Mouse (Mus musculus) heart, adult 9 months (tissue): ENCODE results near the gene Kif27.

Experiments
- DNase-seq, 2 experiments: peaks; one replicate each; pipeline ENCODE4 v3.0.0; 2022; ENCODE audit warnings: low spot score in 2 of 2

The Kif27 gene

DNA sequence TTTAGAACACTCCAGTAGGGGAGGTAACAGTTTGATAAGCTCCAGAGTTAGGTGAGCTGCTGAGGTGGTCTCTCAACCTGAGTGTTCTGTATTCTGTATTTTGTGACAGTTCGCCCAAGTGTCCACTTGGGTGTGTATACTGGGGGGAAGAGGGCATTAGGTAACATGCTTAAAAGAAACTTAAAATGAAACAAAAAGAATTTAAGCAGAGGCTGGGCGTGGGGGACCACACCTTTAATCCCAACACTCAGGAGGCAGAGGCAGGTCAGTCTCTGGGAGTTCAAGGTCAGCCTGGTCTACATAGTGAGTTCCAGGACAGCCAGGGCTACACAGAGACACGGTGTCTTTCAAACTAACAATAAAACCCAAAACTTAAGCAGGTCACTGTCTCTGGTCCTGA, 78.4 kb downstream of the Kif27 start:
- no peak for DNase-seq

DNA sequence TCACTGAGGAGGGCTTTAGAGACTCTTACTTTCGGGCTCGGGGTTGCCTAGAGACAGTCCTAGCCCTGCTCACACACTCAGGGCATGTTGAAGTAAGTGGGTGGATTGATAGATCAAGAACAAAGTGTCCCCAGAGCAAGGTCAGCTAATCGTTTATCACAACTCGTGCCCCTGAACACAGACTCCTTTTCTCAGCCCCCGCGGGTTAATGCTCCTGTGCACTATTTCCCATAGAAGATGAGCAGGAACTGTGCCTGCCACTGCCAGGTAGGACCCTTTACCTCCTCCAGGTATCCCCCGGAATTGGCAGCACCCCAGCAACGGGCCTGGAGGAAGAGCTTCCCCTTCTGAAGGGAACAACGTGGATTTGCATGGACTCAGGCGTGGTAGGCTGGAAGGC, 82.7 kb downstream of the Kif27 start:
- DNase-seq, result no peak

DNA sequence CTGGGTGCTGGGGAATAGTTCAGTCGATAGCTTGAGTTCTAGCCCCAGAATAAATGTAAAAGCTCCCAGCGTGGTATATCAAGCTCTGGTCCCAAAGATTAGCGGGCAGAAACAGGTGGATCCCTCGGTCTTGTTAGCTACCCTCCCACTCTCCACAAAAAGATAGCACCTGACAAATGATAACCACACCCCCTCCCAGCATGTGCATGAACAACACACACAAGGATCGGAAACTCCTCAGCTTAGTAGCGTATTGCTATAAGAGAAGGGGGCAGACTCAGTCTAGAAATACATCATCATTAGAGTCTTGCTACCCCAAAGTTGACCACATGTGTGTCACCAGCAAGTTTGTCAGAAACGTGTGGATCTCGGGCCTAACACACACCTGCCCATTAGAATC, 83.3 kb downstream of the Kif27 start, which contains the start of gene Gkap1:
TSS of gene Gkap1 (minus strand) at position 101 of the 400 bp plus-strand sequence.
- DNase-seq, result no peak

DNA sequence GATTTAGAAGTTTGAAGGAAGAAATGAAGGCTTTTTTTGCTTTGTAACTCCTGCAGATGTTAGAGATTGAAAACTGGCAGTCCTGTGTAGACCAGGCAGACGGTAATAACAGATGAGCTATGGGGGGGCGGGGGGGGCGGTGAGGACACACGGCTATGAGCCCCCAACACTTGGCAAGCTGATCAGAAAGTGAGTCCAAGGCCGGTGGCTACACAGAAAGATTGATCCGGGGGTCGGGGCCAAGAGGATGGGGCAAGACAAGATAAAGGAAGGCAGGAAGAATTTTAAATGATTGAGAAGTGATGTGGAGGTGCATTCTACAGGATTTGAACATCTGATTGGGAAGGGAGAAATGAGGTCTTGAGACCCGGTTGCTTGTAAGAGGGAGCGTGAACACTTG, 83.8 kb downstream of the Kif27 start:
- no peak for DNase-seq

DNA sequence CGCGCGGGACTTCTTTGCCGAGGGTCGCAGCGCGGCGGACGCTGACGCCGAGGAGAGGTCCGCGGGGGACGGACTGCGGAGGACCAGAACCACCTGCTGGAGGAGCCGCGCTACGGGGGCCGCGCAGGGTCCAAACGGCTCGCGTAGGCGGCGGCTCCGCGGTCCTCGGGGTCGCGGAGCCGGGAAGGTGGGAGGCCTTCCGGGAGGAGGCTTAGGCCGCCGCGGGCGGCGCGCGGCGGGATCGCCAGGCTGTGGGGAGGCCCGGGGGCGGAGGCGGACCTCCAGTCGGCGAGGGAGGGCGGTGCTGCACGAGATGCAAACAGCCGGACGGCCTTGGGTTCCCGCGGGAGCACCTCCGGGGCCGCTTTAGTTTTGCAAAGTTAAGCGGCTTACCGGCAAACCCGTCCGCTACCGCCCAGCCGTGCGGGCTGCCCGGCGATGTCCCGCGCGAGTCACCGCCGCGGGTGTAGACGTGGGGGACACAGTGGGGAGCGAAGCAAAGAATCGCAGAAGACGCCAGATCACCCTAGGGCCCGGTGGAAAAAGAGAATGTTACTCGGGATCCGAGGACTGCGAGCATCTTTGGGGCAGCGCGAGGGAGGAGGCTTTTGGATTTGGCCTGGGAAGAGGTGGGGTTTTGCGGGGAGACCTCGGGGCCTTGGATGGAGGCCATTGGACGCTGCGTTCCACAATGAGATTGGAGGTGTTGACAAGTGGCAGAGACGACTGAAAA, 84.5 kb downstream of the Kif27 start:
- DNase-seq, result peak; percentile 66 to 67

DNA sequence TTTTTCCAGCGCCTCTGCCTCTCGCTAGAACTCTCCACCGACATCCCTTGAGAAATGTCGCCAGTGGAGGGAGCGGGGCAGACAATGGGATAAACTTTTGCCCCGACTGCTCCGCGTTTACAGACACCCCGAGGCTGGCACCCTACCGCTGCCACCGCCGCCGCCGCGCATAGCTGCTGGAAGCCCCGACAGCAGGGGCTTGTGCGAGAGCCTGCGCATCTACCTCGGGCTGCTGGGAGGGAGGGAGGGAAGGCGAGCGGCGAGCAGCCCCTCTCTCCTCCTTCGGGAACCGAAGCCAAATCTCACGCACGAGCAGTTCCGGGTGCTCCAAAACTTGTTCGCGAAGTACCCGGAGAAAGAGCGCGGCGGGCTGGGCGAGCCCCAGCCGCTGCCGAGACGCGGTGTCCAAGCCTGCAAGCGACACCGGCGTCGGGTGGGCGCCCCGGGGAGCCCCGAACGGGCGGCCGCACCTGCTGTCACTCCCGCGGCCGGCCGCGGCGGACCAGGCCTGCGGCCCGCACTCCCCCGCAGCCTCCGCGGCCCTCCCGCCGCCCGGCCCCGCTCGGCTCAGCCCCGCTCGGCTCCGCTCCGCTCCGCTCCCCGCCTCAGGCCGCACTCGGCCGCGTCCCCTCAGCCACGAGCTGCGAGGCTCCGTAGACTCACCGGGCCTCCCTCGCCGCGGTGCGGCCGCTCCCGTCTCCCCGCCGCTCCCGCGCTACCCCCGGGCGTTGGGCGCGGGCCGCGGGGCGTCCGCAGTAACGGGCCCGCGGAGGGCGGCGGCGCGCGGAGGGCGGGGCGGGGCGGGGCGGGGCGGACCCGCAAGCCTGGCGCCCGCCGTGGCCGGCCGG, 85.3 kb downstream of the Kif27 start:
- DNase-seq, result peak in 1 of 2 experiments; percentile 2

DNA sequence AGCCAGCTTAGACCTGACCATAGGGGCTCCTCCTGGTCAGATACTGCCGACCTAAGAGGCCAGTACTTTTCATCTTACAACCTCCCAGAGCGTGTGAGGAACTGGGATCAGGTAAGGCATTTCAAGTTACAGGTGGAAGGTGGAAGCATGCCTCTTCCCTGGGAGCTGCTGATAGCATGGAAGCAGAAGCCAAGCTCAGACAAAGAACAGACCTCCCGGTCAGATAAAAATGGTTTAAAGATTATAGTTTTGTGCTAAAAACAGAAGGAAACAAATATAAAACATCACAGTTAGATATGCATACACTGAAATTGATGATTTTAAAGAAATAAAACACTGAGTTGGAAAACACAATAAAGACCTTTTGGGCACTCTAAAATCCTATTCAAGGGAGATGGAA, 92.1 kb downstream of the Kif27 start:
- DNase-seq, result no peak

DNA sequence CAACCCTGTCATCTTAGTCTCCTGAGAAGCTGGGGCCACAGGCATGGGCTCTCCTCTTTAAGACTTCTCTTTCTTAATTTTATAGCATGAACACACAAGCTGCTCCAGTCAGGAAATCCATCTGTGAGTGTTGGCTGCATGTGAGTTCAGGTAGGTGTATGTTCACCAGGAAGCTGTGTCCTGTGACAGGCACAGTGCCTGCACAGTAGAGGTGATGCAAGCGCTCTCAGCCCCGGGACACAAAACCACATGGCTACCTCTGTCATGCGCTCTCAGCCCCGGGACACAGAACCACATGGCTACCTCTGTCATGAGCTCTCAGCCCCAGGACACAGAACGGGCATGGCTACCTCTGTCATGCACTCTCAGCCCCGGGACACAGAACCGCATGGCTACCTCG, 95.4 kb downstream of the Kif27 start:
- DNase-seq, result no peak

DNA sequence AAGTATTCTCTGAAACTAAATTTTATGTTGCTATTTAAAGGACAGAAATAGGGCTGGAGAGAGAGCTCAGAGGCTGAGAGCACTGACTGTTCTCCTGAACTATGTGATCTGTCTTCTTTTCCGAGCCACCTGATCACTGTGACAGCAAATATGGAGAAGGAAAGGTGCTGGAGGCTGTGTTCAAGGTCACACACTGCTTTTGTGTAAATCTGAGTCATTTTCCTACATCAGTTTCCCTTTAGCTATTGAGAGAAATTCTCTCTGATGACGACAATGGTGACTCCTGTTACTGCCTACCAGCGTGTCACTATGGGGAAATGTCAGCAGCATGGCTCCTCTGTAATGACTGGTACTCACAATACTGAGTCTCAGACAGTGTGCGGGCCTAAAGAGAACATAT, 97.2 kb downstream of the Kif27 start:
- DNase-seq, result no peak

DNA sequence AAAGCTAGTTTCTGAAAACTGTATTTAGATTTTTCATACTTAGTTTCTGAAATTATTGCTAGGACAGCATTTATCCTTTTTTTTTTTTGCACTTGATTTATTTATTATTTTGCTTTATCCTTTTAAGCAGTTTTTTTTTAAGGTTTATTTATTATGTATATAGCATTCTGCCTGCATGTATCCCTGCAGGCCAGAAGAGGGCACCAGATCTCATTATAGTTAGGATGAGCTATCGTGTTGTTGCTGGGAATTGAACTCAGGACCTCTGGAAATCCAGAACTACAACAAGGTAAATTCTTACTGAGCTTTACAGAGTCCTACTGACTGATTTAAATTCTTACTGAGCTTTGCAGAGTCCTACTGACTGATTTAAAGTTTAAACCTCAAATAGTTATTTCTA, 105.7 kb downstream of the Kif27 start:
- DNase-seq, result no peak

DNA sequence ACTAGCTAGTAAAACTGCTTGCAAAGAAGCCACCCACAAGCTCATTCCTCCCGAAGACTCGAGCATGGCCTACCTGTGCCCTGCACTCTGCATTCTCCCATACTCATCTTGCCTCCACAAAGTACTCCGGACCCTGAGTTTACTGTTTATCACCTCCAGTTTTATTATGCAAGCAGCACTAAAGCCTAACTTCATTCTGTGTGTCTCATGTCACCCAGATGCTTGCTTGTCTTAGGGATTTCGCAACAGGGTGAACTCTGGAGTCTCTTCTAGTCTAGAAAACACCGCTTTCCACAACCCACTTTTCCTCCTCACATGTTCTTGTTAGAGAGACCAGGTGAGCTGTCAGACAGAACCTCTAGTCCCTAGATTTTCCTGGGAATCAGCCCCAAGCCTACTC, 110.0 kb downstream of the Kif27 start:
- no peak for DNase-seq
